Mouse (Mus musculus) bone marrow, adult 2 months (tissue): ENCODE data around the gene Sh3bgrl3.

Experiments used
- CTCF ChIP-seq: fragments of 200-500 bp; IDR thresholded peaks from 2 replicates; pipeline ENCODE4 v1.5.1; 2011; ENCODE audit warnings: low read length, control low read depth; ENCODE audit not compliant: control insufficient read depth, insufficient read depth
- POLR2A ChIP-seq: fragments of 200-500 bp; IDR thresholded peaks from 2 replicates; pipeline ENCODE4 v1.6.1; 2011; ENCODE audit warnings: low read depth, mild to moderate bottlenecking, control low read depth, low read length, borderline replicate concordance; ENCODE audit not compliant: control insufficient read depth

DNA sequence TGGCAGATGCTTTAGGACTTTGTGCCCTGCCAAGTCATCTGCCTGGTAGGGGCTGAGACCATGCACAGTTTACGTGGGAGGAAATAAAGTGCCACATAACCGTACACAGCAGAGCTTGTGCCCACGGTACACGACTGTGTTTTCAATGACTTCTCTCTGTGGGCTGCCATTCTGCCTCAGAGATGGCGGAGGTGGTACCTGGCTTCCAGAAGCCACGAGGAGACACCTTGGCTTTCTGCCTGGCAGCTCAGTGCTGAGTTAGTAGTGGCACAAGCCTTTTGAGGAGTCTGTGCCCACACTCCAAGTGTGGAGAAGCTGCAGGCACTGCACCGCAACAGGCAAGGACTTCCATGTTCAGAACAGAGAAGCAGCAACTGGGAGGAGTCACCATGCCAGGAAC, 20.9 kb downstream of the Sh3bgrl3 start:
- no peak for TF ChIP-seq CTCF
- TF ChIP-seq POLR2A: no peak
